18 mouse cellular contexts compared by ENCODE assay signal in the genomic region with DNA sequence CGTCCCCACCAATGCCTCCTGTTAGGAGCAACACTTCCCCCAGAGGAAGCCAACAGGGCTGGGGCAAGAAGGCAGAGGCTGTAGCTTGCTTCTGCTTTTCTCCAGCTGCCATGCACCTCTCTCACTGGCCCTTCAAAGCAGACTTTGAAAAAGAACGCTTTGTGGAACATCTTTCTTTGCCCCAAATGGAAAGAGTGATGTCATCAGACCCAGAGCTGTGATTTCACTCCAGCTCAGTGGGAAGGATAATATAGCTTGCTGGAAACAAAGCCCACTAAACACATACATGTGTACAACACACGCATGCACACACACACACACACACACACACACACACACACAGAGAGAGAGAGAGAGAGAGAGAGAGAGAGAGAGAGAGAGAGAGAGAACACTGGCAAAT. TPM values are rescaled to one million over a fixed set of nuclear protein-coding genes. Genes with fewer than 3 reads are reported as not detected.
DNase-seq lines count a peak whose midpoint lies in the region; TF ChIP-seq lines count a peak whose summit lies in the region.
"Had no signal": no experiment of that assay in that cellular context is flagged by ENCODE, and none has a peak within 500 bp of the region (broad histone marks: within the 10 kb centered on the region; RNA-seq: fewer than 3 reads in every experiment).

No protein-coding gene starts in this region.

- no peak overlapping the region for H3K27ac ChIP-seq in CH12.LX (ENCODE audit: insufficient read depth, low read depth)

- no peaks in the 10 kb centered on the region for H3K79me2 ChIP-seq in CH12.LX (replicated peaks; ENCODE audit: control insufficient read depth, extremely low read depth, insufficient read depth, poor library complexity, severe bottlenecking)

- no peak overlapping the region for H3K9ac ChIP-seq in CH12.LX (ENCODE audit: insufficient read depth, low read depth)

- no peak overlapping the region for H3K4me3 ChIP-seq in CH12.LX (replicated peaks in 1 of 3; ENCODE audit: low read depth in 2 of 3, low read length in 2 of 3, poor library complexity in 1 of 3)

- peak; percentile 34 for DNase-seq in CH12.LX (ENCODE audit: extremely low read depth)
- no peak for DNase-seq in lung, postnatal 4 days
- DNase-seq: adrenal gland, adult 2 months; adrenal gland, adult 8-10 months; adrenal gland, postnatal 10 days; adrenal gland, postnatal 14 days; adrenal gland, postnatal 25 days; adrenal gland, postnatal 36 days; B cell, adult 2 months; cerebellum, adult 11 months; cerebellum, adult 11-12 months; cerebellum, adult 18-20 months; cerebellum, adult 2 months; cerebellum, adult 8-10 months had no signal

- H3K36me3 ChIP-seq in CH12.LX (replicated peaks in 1 of 2; ENCODE audit: control insufficient read depth in 1 of 2, insufficient read depth in 1 of 2, low read length in 1 of 2): no peaks in the 10 kb centered on the region
- H3K36me3 ChIP-seq: G1E had no signal

- in situ Hi-C loops in CH12.LX (cut with MboI; ENCODE audit: low pct_ligation_motif_present, low pct_unique_long_range_greater_than_20kb, low sequenced_read_pairs): no loop called here

- peaks cover 8% of the 10 kb centered on the region for H3K9me3 ChIP-seq in CH12.LX (replicated peaks; ENCODE audit: low read length)

- dilution Hi-C loops in CH12.LX (cut with MboI; ENCODE audit: extremely low pct_ligation_motif_present, extremely low pct_unique_long_range_greater_than_20kb, low sequenced_read_pairs): no loop called here

- H3K4me1 ChIP-seq in CH12.LX (ENCODE audit: control insufficient read depth in 1 of 2, insufficient read depth in 2 of 2): peaks cover 5 to 7% of the 10 kb centered on the region in 2 experiments; a peak in 2 of 4 replicates

- no peak for TF ChIP-seq CTCF in CH12.LX (conservative IDR thresholded peaks at IDR 0.05 in 1 of 2, IDR thresholded peaks at IDR 0.05 in 1 of 2; ENCODE audit: low read depth in 2 of 2, low read length in 2 of 2)

- TF ChIP-seq RAD21 in CH12.LX (IDR thresholded peaks at IDR 0.05; ENCODE audit: low read depth, low read length): no peak

- H3K27me3 ChIP-seq in CH12.LX (replicated peaks): peaks cover 46% of the 10 kb centered on the region

- TF ChIP-seq POLR2A in CH12.LX (IDR thresholded peaks at IDR 0.05; ENCODE audit: low read depth, low read length): no peak

- peak; percentile 68 for TF ChIP-seq EP300 in CH12.LX (IDR thresholded peaks at IDR 0.05; ENCODE audit: low read length)

- no peak overlapping the region for H3K4me2 ChIP-seq in CH12.LX (ENCODE audit: insufficient read depth, low read depth, poor library complexity, severe bottlenecking)

TF ChIP-seq in CH12.LX, 34 proteins besides CTCF, POLR2A, EP300 and RAD21:
- no peak for TF ChIP-seq MYC (IDR thresholded peaks at IDR 0.05; ENCODE audit: low read depth, low read length)
- peak; percentile 96 for TF ChIP-seq JUN (IDR thresholded peaks at IDR 0.05; ENCODE audit: insufficient read depth, low read depth, low read length)
- peak; percentile 95 for TF ChIP-seq JUND (conservative IDR thresholded peaks at IDR 0.05; ENCODE audit: low read depth, low read length)
- no peak for TF ChIP-seq MEF2A (IDR thresholded peaks at IDR 0.05; ENCODE audit: borderline replicate concordance, low read depth, low read length)
- TF ChIP-seq NELFE (IDR thresholded peaks at IDR 0.05; ENCODE audit: low read depth, low read length): no peak
TF ChIP-seq in CH12.LX: peak in this region for 2.

RNA-seq across cellular contexts. Expression of a gene that starts 17.1 kb away (rescaled TPM):
- total RNA-seq in CH12.LX (2012; rRNA removed) (not detected in 2 replicates), CH12.LX (2014; rRNA removed) (not detected in 2 replicates)
- not detected in 2 replicates for polyA plus RNA-seq in CH12.LX (2012; ENCODE audit: insufficient read length, low read depth)
- total RNA-seq: MEL had no signal
- polyA plus RNA-seq: activated CD4-positive, CD25-positive, alpha-beta regulatory T cell, adult 4 months; CD4-positive, CD25-positive, alpha-beta regulatory T cell, adult 4 months; G1E had no signal
